Mouse (Mus musculus): ENCODE measurements around the gene Tmem212.

Tmem212 gene

DNA sequence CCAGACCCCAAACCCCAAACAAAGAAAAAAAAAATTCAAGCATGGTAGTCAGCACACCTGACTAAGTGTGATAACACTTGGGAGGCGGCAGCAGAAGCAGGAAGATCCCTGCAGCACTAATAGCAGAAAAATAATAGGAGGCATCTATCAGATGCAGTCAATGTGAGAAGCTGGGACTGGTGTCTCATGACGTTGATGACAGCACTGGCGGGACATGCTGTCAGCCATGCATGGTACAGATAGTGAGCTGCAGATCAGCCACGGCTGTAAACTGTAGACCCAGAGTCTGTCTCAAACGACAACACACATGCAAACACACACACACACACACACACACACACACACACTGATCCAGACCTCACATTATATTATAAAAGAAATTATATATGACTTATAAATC lies 52.9 kb downstream of the Tmem212 start:
- in situ Hi-C loops (cut with MboI, MseI): no loop called here

DNA sequence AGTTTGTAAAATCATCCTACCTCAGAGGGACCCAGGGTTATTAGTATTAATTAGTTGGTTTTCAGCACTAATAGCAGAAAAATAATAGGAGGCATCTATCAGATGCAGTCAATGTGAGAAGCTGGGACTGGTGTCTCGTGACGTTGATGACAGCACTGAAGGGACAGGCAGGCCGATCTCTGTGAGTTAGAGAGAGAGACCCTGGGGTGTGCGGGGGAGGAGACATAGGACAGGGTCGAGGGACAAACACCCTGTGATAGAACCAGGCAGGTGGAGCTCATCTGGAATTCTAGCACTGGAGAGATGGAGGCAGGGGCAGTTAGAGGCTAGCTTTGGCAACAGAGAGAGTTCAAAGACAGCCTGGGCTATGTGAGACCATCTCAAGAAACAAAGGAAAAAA lies 53.3 kb downstream of the Tmem212 start:
- in situ Hi-C loops (cut with MboI, MseI): no loop called here

DNA sequence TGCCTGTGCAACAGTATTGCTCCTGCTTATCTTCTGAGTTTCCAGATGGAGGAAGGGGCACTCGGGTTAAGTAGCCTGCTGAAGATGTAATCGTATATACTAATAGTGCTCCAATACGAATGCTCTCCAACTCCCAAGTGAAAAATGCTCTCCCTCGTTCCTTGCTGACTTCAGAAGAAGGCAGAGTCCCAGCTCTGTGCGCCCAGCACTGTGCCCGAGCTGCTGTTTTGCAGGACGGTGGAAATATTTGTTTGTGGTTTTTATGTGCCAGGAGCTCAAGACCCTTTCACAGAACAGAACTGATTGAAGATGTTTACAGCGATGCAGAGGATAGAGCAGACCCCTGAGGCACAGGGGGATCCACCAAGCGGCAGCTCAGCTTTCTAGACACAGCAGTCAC lies 55.9 kb downstream of the Tmem212 start:
- in situ Hi-C loops (cut with MboI, MseI): no loop called here

DNA sequence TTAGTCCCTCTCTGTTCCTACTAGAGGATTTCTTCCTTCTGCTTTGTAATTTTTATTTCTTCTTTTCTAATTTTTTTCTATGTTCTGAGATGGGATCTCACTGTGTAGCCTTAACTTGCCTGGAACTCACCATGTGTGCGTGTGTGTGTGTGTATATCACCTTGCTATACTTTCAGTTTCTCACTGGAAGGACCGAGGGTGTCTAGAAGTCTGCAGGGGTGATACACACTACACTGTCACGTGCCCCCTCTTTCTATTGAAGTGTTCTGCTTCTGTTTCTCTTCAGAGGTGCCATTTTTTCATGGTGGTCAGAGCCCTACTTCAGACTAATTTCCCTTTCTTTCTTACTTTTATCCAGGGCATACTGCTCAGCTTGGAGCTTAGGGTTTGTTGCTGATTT lies 56.4 kb downstream of the Tmem212 start:
- in situ Hi-C loops (cut with MboI, MseI): no loop called here

DNA sequence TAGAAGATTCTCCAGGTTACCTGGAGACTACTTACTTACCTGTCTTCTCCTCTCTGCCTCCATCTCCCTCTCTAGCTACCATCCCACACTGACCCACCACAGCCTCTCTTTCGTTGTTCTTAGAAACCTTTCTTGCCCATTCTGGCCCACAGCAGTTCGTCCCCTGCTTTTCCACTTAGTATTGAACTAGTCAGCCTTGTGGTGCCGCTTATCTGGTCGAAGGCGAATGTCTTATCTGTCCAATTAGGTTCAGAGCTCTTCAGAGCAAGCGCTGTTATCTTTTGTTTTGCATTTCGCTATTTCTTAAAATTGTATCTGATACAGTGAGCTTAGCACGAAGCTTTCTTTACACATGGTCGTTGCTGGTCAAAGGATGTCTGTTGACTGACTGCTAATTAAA lies 56.9 kb downstream of the Tmem212 start:
- in situ Hi-C loops (cut with MboI, MseI): no loop called here

DNA sequence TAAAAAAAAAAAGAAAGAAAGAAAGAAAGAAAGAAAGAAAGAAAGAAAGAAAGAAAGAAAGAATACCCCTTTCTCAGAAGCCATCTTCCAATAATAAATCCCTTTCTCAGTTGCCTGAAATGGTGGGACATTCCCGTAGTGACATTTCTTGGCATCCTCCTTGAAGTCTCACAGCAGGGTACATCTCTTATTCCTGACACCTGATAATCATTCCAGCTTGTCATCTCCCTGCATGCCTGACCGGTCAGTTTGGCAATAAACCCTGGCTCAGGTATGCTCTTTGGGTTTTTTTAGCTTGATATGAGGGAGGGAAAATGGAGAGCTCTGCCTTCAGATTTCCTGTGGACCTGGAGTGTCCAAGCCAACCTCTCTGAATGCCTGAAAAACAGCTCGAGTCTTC lies 59.9 kb downstream of the Tmem212 start:
- in situ Hi-C loops (cut with MboI, MseI): no loop called here

DNA sequence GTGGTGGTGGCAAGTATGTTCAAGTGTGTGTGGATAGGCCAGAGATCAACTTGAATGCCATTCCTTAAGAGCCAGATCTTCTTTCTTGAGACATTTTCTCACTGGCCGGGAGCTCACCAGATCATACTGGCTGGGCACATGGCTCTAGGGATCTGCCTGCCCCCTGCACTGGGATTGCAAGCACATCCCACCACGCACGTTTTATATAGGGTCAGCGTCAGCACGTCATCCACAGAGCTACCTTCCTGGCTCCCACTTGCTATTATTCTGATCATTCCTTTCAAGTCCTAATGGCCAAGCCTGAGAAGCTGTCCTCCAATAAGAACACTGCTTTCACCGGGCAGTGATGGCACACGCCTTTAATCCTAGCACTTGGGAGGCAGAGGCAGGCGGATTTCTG lies 60.4 kb downstream of the Tmem212 start:
- in situ Hi-C loops (cut with MboI, MseI): no loop called here

DNA sequence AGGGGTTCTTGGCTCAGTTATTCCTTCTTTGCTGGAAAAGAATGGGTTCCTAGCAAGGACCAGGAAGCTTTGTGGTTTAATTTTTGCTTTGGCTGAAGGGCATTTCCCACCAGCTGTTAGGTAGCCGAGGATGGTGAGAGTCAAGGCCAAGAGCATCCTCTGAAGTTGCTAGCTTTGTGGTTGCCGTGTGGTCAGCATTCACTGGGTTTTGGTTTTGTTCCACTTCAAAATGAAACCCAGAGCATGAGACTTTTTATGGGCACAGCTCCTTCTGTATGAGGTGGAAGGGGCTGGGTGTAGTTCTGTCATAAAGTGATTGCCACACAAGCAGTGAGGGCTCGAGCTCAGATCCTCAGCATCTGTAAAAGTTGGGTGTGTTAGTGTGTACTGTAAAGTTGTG lies 67.4 kb downstream of the Tmem212 start:
- in situ Hi-C loops (cut with MboI, MseI): loop anchor here (10.0 kb wide), 1 partner anchor 1344 kb away; no protein-coding TSS in a partner anchor

DNA sequence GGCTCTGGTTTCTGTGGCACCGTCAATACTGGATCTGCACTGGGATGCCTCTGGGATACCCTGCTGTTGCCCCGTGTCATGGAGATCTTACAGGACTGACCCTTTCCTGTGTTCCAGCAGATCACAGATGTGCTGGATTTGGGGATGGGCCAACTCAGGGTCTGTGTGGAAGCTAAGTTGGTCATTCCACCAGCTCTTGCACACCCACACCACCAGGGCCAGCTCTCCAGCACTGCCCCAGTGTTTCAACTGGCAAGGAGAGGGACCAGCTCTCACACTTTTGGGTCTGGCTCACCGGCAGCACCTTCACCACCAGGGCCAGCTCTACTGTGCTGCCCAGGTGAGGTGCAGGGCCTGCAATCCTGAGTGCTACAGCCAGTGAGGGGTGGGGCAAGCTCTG lies 68.9 kb downstream of the Tmem212 start:
- in situ Hi-C loops (cut with MboI, MseI): loop anchor here (10.0 kb wide), 1 partner anchor 1342 kb away; no protein-coding TSS in a partner anchor

DNA sequence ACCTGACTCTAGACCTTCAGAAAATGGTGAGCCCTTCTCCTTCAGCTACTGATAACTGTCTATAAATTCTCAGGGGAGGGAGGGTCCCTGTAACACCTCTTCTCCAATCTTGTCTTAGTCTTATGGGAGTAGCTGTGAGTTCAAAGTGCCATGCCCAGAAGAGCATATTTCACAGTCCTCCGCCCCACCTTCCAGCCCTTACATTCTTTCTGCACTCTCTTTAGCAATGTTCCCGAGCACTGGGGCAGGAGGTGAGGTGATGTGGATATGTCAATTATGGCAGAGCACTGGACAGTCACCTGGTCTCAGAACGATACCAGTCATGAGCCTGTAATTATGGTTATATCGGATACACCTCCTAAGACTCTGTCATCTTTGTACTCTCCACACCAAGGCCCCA lies 70.2 kb downstream of the Tmem212 start:
- in situ Hi-C loops (cut with MboI, MseI): loop anchor here (10.0 kb wide), 1 partner anchor 1341 kb away; no protein-coding TSS in a partner anchor
